Comparison of ENCODE assay signal across 22 mouse cellular contexts in genomic region chr1:82544419-82545185, GRCm38 (mm10). TPM values are rescaled to one million over a fixed set of nuclear protein-coding genes. Genes with fewer than 3 reads are reported as not detected.
DNase-seq lines count a peak whose midpoint lies in the region; ATAC-seq and TF ChIP-seq lines count a peak whose summit lies in the region.
"Had no signal": no experiment of that assay in that cellular context is flagged by ENCODE, and none has a peak within 500 bp of the region (broad histone marks: within the 10 kb centered on the region; RNA-seq: fewer than 3 reads in every experiment).

No protein-coding gene starts in this region.

- H3K4me3 ChIP-seq in forebrain, embryonic 11.5 days (ENCODE audit: low read depth, low read length), result no peak overlapping the region
- H3K4me3 ChIP-seq in forebrain, embryonic 10.5 days, result no peak overlapping the region
- no peak overlapping the region for H3K4me3 ChIP-seq in lung, embryonic 14.5 days (ENCODE audit: low read depth, low read length)
- no peak overlapping the region for H3K4me3 ChIP-seq in kidney, embryonic 15.5 days (replicated peaks)
- H3K4me3 ChIP-seq in neural tube, embryonic 14.5 days (ENCODE audit: low read depth, low read length), result no peak overlapping the region
- H3K4me3 ChIP-seq: heart, embryonic 12.5 days; lung, embryonic 15.5 days; stomach, embryonic 15.5 days had no signal

- WGBS in forebrain, embryonic 11.5 days, result 54% methylated on average over 6 of the region's 6 CpGs
- WGBS in forebrain, embryonic 10.5 days, result 76% methylated on average over 6 of the region's 6 CpGs
- 40% methylated on average over 6 of the region's 6 CpGs for WGBS in lung, embryonic 14.5 days
- 31% methylated on average over 6 of the region's 6 CpGs for WGBS in kidney, embryonic 15.5 days
- whole genome bisulfite sequencing in neural tube, embryonic 14.5 days, result 41% methylated on average over 6 of the region's 6 CpGs

- no peak for TF ChIP-seq CTCF in lung, embryonic 14.5 days (IDR thresholded peaks at IDR 0.05; ENCODE audit: low read depth)

- H3K27me3 ChIP-seq in forebrain, embryonic 11.5 days (ENCODE audit: control insufficient read depth, insufficient read depth, low read length), result no peaks in the 10 kb centered on the region
- H3K27me3 ChIP-seq in forebrain, embryonic 10.5 days (ENCODE audit: poor library complexity, severe bottlenecking), result peaks cover 4% of the 10 kb centered on the region; the same call in 1 of the 2 replicates
- H3K27me3 ChIP-seq in lung, embryonic 14.5 days (ENCODE audit: insufficient read depth, low read length), result no peaks in the 10 kb centered on the region
- no peaks in the 10 kb centered on the region for H3K27me3 ChIP-seq in kidney, embryonic 15.5 days
- no peaks in the 10 kb centered on the region for H3K27me3 ChIP-seq in neural tube, embryonic 14.5 days (ENCODE audit: control insufficient read depth, insufficient read depth, low read length)
- H3K27me3 ChIP-seq: CH12.LX; heart, embryonic 12.5 days; lung, embryonic 15.5 days; stomach, embryonic 15.5 days had no signal

- peak; percentile 63 for ATAC-seq in forebrain, embryonic 11.5 days (replicated peaks; ENCODE audit: low FRiP score)
- ATAC-seq in lung, embryonic 14.5 days (ENCODE audit: insufficient read depth), result no peak; the same call in 1 of the 2 replicates
- ATAC-seq in kidney, embryonic 15.5 days (replicated peaks; ENCODE audit: low FRiP score), result peak; percentile 83
- ATAC-seq in neural tube, embryonic 14.5 days (ENCODE audit: low read depth), result peak; percentile 86
- ATAC-seq: activated CD4-positive, CD25-positive, alpha-beta regulatory T cell, adult 4 months; intestine, postnatal 0 days; midbrain, embryonic 16.5 days had no signal

- no peak overlapping the region for H3K27ac ChIP-seq in forebrain, embryonic 11.5 days (ENCODE audit: low read depth, low read length)
- H3K27ac ChIP-seq in forebrain, embryonic 10.5 days, result no peak overlapping the region
- no peak overlapping the region for H3K27ac ChIP-seq in lung, embryonic 14.5 days (ENCODE audit: low read depth)
- H3K27ac ChIP-seq in kidney, embryonic 15.5 days, result peak overlapping the region; percentile 70
- peak overlapping the region; percentile 6; the same call in 1 of the 2 replicates for H3K27ac ChIP-seq in neural tube, embryonic 14.5 days (ENCODE audit: low read depth, low read length)
- H3K27ac ChIP-seq: lung, embryonic 15.5 days; stomach, embryonic 15.5 days had no signal

- H3K36me3 ChIP-seq in forebrain, embryonic 11.5 days (ENCODE audit: control insufficient read depth, insufficient read depth, low read length), result no peaks in the 10 kb centered on the region
- no peaks in the 10 kb centered on the region for H3K36me3 ChIP-seq in forebrain, embryonic 10.5 days (replicated peaks)
- no peaks in the 10 kb centered on the region for H3K36me3 ChIP-seq in lung, embryonic 14.5 days (ENCODE audit: insufficient read depth)
- no peaks in the 10 kb centered on the region for H3K36me3 ChIP-seq in kidney, embryonic 15.5 days
- no peaks in the 10 kb centered on the region for H3K36me3 ChIP-seq in neural tube, embryonic 14.5 days (ENCODE audit: control insufficient read depth, insufficient read depth, low read length)
- H3K36me3 ChIP-seq: heart, embryonic 12.5 days; lung, embryonic 15.5 days; stomach, embryonic 15.5 days had no signal

- no peaks in the 10 kb centered on the region for H3K9me3 ChIP-seq in forebrain, embryonic 11.5 days (ENCODE audit: control insufficient read depth, low read length)
- H3K9me3 ChIP-seq in forebrain, embryonic 10.5 days, result no peaks in the 10 kb centered on the region
- H3K9me3 ChIP-seq in lung, embryonic 14.5 days (ENCODE audit: low read depth, low read length), result no peaks in the 10 kb centered on the region
- no peaks in the 10 kb centered on the region for H3K9me3 ChIP-seq in kidney, embryonic 15.5 days (replicated peaks)
- H3K9me3 ChIP-seq in neural tube, embryonic 14.5 days (ENCODE audit: control insufficient read depth, low read length), result no peaks in the 10 kb centered on the region
- H3K9me3 ChIP-seq: heart, embryonic 12.5 days; lung, embryonic 15.5 days; stomach, embryonic 15.5 days had no signal

- no peaks in the 10 kb centered on the region; the same call in 1 of the 2 replicates for H3K4me1 ChIP-seq in forebrain, embryonic 11.5 days (replicated peaks; ENCODE audit: control insufficient read depth, insufficient read depth, low read length)
- peaks cover 11% of the 10 kb centered on the region for H3K4me1 ChIP-seq in forebrain, embryonic 10.5 days
- no peaks in the 10 kb centered on the region for H3K4me1 ChIP-seq in lung, embryonic 14.5 days (ENCODE audit: insufficient read depth)
- peaks cover 10% of the 10 kb centered on the region; the same call in 1 of the 2 replicates for H3K4me1 ChIP-seq in kidney, embryonic 15.5 days
- no peaks in the 10 kb centered on the region for H3K4me1 ChIP-seq in neural tube, embryonic 14.5 days (ENCODE audit: control insufficient read depth, insufficient read depth, low read length)
- H3K4me1 ChIP-seq: heart, embryonic 12.5 days; lung, embryonic 15.5 days; stomach, embryonic 15.5 days had no signal

- H3K4me2 ChIP-seq in forebrain, embryonic 11.5 days (ENCODE audit: low read depth, low read length, severe bottlenecking), result no peak overlapping the region
- H3K4me2 ChIP-seq in lung, embryonic 14.5 days, result no peak overlapping the region
- no peak overlapping the region for H3K4me2 ChIP-seq in kidney, embryonic 15.5 days
- no peak overlapping the region for H3K4me2 ChIP-seq in neural tube, embryonic 14.5 days (ENCODE audit: low read depth, low read length)
- H3K4me2 ChIP-seq: heart, embryonic 12.5 days; liver, embryonic 11.5 days; lung, embryonic 15.5 days; stomach, embryonic 15.5 days had no signal

- no peak for DNase-seq in forebrain, embryonic 11.5 days (ENCODE audit: low spot score)
- DNase-seq in forebrain, embryonic 10.5 days (ENCODE audit: extremely low spot score, low spot score), result no peak
- DNase-seq in lung, embryonic 14.5 days, result peak; percentile 47
- no peak for DNase-seq in lung, postnatal 36 days
- DNase-seq in urinary bladder, postnatal 25 days (ENCODE audit: low spot score), result no peak
- no peak for DNase-seq in retina, postnatal 1 day
- DNase-seq: gastrocnemius, postnatal 36 days; heart, postnatal 4 days; layer of hippocampus, adult 9-11 months; right cerebral cortex, adult 18-20 months; spleen, adult 18-20 months; thymus, postnatal 25 days had no signal

- H3K9ac ChIP-seq in forebrain, embryonic 11.5 days (ENCODE audit: low read length), result no peak overlapping the region
- no peak overlapping the region for H3K9ac ChIP-seq in lung, embryonic 14.5 days
- H3K9ac ChIP-seq in kidney, embryonic 15.5 days, result no peak overlapping the region
- H3K9ac ChIP-seq in neural tube, embryonic 14.5 days (replicated peaks; ENCODE audit: low read depth, low read length), result no peak overlapping the region
- H3K9ac ChIP-seq: heart, embryonic 12.5 days; lung, embryonic 15.5 days; stomach, embryonic 15.5 days had no signal

RNA-seq across cellular contexts. Expression of gene Col4a4, which starts 42.0 kb away (rescaled TPM):
- 0.12 and 0.21 TPM in 2 replicates for polyA plus RNA-seq in forebrain, embryonic 11.5 days (2014; fragmentation: Nextera tagmentation; extraction: Ambion mirVana)
- 0.05 and 0.06 TPM in 2 replicates for polyA plus RNA-seq in forebrain, embryonic 10.5 days (2016; fragmentation: Nextera tagmentation; extraction: Ambion mirVana)
- polyA plus RNA-seq in lung, embryonic 14.5 days (2014; fragmentation: Nextera tagmentation; extraction: Ambion mirVana), result 8.0 and 8.4 TPM in 2 replicates
- polyA plus RNA-seq in kidney, embryonic 15.5 days (2015; fragmentation: Nextera tagmentation; extraction: Ambion mirVana), result 3.4 and 3.8 TPM in 2 replicates
- 0.24 TPM in 2 replicates for polyA plus RNA-seq in neural tube, embryonic 14.5 days (2014; fragmentation: Nextera tagmentation; extraction: Ambion mirVana)

RNA-seq across cellular contexts. Expression of gene Col4a3, which starts 42.1 kb away (rescaled TPM):
- polyA plus RNA-seq in forebrain, embryonic 11.5 days (2014; fragmentation: Nextera tagmentation; extraction: Ambion mirVana), result 0.08 and 0.28 TPM in 2 replicates
- polyA plus RNA-seq in forebrain, embryonic 10.5 days (2016; fragmentation: Nextera tagmentation; extraction: Ambion mirVana), result 0.04 and 0.10 TPM in 2 replicates
- 3.8 and 4.5 TPM in 2 replicates for polyA plus RNA-seq in lung, embryonic 14.5 days (2014; fragmentation: Nextera tagmentation; extraction: Ambion mirVana)
- polyA plus RNA-seq in kidney, embryonic 15.5 days (2015; fragmentation: Nextera tagmentation; extraction: Ambion mirVana), result 2.6 and 2.8 TPM in 2 replicates
- 0.09 and 0.33 TPM in 2 replicates for polyA plus RNA-seq in neural tube, embryonic 14.5 days (2014; fragmentation: Nextera tagmentation; extraction: Ambion mirVana)

Comparison
In these comparisons a context has a peak if more than half of its experiments do, and no peak if none do; other contexts are left out.
1. H3K27ac ChIP-seq: peak in kidney, embryonic 15.5 days (single experiment) and neural tube, embryonic 14.5 days (single experiment); none in forebrain, embryonic 11.5 days (single experiment), forebrain, embryonic 10.5 days (single experiment) and lung, embryonic 14.5 days (single experiment).